29 mouse cellular contexts compared by ENCODE assay signal in genomic region chr3:145462351-145462750, GRCm38 (mm10).
DNase-seq lines count a peak whose midpoint lies in the region; ATAC-seq and TF ChIP-seq lines count a peak whose summit lies in the region.
"Had no signal": no experiment of that assay in that cellular context is flagged by ENCODE, and none has a peak within 500 bp of the region (broad histone marks: within the 10 kb centered on the region; RNA-seq: fewer than 3 reads in every experiment).

No protein-coding gene starts in this region.

- no peak for TF ChIP-seq POLR2A in lung, adult 2 months (IDR thresholded peaks at IDR 0.05; ENCODE audit: borderline replicate concordance, extremely low read depth, low read depth, low read length)

- H3K27me3 ChIP-seq in intestine, embryonic 16.5 days (replicated peaks; ENCODE audit: control insufficient read depth, insufficient read depth, low read length) = no peaks in the 10 kb centered on the region
- H3K27me3 ChIP-seq in intestine, embryonic 15.5 days (replicated peaks) = no peaks in the 10 kb centered on the region
- H3K27me3 ChIP-seq: limb, embryonic 12.5 days; liver, embryonic 15.5 days; midbrain, embryonic 15.5 days; neural tube, embryonic 15.5 days; Patski had no signal

- no peaks in the 10 kb centered on the region for H3K36me3 ChIP-seq in intestine, embryonic 16.5 days (ENCODE audit: control insufficient read depth, insufficient read depth, low read length)
- H3K36me3 ChIP-seq in intestine, embryonic 15.5 days = no peaks in the 10 kb centered on the region
- H3K36me3 ChIP-seq: G1E; hindbrain, embryonic 10.5 days; limb, embryonic 12.5 days; liver, embryonic 15.5 days; midbrain, embryonic 10.5 days; midbrain, embryonic 15.5 days; neural tube, embryonic 15.5 days had no signal

- ATAC-seq in frontal cortex, adult (ENCODE audit: low TSS enrichment) = peak; percentile 88
- peak; percentile 44; the same call in 1 of the 2 replicates for ATAC-seq in intestine, embryonic 16.5 days
- no peak for ATAC-seq in intestine, embryonic 15.5 days
- ATAC-seq: forebrain, embryonic 16.5 days; hindbrain, embryonic 16.5 days; midbrain, embryonic 15.5 days; Patski had no signal

- DNase-seq in frontal cortex, postnatal 14 days (ENCODE audit: low spot score in 2 of 2) = no peak
- DNase-seq in lung, postnatal 36 days = peak; percentile 33
- DNase-seq in lung, adult 2 months = no peak
- DNase-seq in telencephalon, adult 2 months (ENCODE audit: low read depth, low spot score) = peak; percentile 4
- no peak for DNase-seq in cerebellum, adult 18-20 months
- DNase-seq: adrenal gland, postnatal 14 days; cerebellum, adult 11-12 months; cerebellum, postnatal 10 days; gastrocnemius, postnatal 10 days; retina, postnatal 1 day; right cerebral cortex, postnatal 14 days; thymus, postnatal 25 days had no signal

- H3K4me2 ChIP-seq in intestine, embryonic 16.5 days (ENCODE audit: low read depth, low read length) = no peak overlapping the region
- H3K4me2 ChIP-seq in intestine, embryonic 15.5 days (replicated peaks) = no peak overlapping the region
- H3K4me2 ChIP-seq: limb, embryonic 12.5 days; liver, embryonic 15.5 days; midbrain, embryonic 15.5 days; neural tube, embryonic 15.5 days had no signal

- TF ChIP-seq CTCF in lung, adult 2 months (IDR thresholded peaks at IDR 0.05; ENCODE audit: insufficient read depth, low read length) = no peak

- no peaks in the 10 kb centered on the region for H3K4me1 ChIP-seq in intestine, embryonic 16.5 days (ENCODE audit: control insufficient read depth, insufficient read depth, low read length)
- H3K4me1 ChIP-seq in intestine, embryonic 15.5 days (replicated peaks) = no peaks in the 10 kb centered on the region
- no peaks in the 10 kb centered on the region for H3K4me1 ChIP-seq in lung, adult 2 months (ENCODE audit: control insufficient read depth, insufficient read depth, low read length)
- H3K4me1 ChIP-seq: hindbrain, embryonic 10.5 days; limb, embryonic 12.5 days; liver, embryonic 15.5 days; midbrain, embryonic 10.5 days; midbrain, embryonic 15.5 days; neural tube, embryonic 15.5 days had no signal

- H3K4me3 ChIP-seq in intestine, embryonic 16.5 days (ENCODE audit: low read length) = no peak overlapping the region
- H3K4me3 ChIP-seq in intestine, embryonic 15.5 days (replicated peaks) = no peak overlapping the region
- H3K4me3 ChIP-seq in lung, adult 2 months (replicated peaks; ENCODE audit: extremely low read depth, low read depth, low read length) = no peak overlapping the region
- H3K4me3 ChIP-seq: erythroblast, embryonic 14.5 days; heart, adult 2 months; hindbrain, embryonic 10.5 days; layer of hippocampus, adult 2 months; left cerebral cortex, adult 2 months; limb, embryonic 12.5 days; liver, embryonic 15.5 days; midbrain, embryonic 10.5 days; midbrain, embryonic 15.5 days; neural tube, embryonic 15.5 days had no signal

- no peaks in the 10 kb centered on the region for H3K9me3 ChIP-seq in intestine, embryonic 16.5 days (ENCODE audit: control insufficient read depth, low read length)
- no peaks in the 10 kb centered on the region for H3K9me3 ChIP-seq in intestine, embryonic 15.5 days
- H3K9me3 ChIP-seq: G1E; hindbrain, embryonic 10.5 days; limb, embryonic 12.5 days; liver, embryonic 15.5 days; midbrain, embryonic 10.5 days; midbrain, embryonic 15.5 days; neural tube, embryonic 15.5 days had no signal

- no peak overlapping the region for H3K9ac ChIP-seq in intestine, embryonic 16.5 days (ENCODE audit: low read depth, low read length)
- H3K9ac ChIP-seq in intestine, embryonic 15.5 days = no peak overlapping the region
- H3K9ac ChIP-seq: limb, embryonic 12.5 days; liver, embryonic 15.5 days; midbrain, embryonic 15.5 days; neural tube, embryonic 15.5 days had no signal

- no peak overlapping the region for H3K27ac ChIP-seq in intestine, embryonic 16.5 days (ENCODE audit: low read length)
- H3K27ac ChIP-seq in intestine, embryonic 15.5 days = no peak overlapping the region
- H3K27ac ChIP-seq: heart, adult 2 months; hindbrain, embryonic 10.5 days; layer of hippocampus, adult 2 months; left cerebral cortex, adult 2 months; limb, embryonic 12.5 days; liver, embryonic 15.5 days; midbrain, embryonic 10.5 days; midbrain, embryonic 15.5 days; neural tube, embryonic 15.5 days had no signal

- 61% methylated on average over 7 of the region's 7 CpGs for WGBS in intestine, embryonic 16.5 days
- 64% methylated on average over 7 of the region's 7 CpGs for WGBS in intestine, embryonic 15.5 days
- 55% methylated on average over 7 of the region's 7 CpGs for whole genome bisulfite sequencing in lung, adult 2 months

Comparison
In these comparisons a context has a peak if more than half of its experiments do, and no peak if none do; other contexts are left out.
1. DNase-seq: peak in lung, postnatal 36 days (single experiment) and telencephalon, adult 2 months (single experiment); none in frontal cortex, postnatal 14 days (0 of 2), lung, adult 2 months (single experiment) and cerebellum, adult 18-20 months (0 of 2).